Mouse (Mus musculus) c-Kit-positive CD71-negative TER-119-negative erythroid progenitor cells, embryonic 14.5 days (primary cell): ENCODE measurements around the gene Pdzd4.

ENCODE experiments used
- DNase-seq: peaks from one replicate; pipeline ENCODE4 v3.0.0-alpha.2; 2013; ENCODE audit warnings: low read depth

Pdzd4 gene

GRCm38 (mm10) chrX:73785666-73786065, 39.1 kb downstream of the Pdzd4 start:
- DNase-seq = no peak

DNA sequence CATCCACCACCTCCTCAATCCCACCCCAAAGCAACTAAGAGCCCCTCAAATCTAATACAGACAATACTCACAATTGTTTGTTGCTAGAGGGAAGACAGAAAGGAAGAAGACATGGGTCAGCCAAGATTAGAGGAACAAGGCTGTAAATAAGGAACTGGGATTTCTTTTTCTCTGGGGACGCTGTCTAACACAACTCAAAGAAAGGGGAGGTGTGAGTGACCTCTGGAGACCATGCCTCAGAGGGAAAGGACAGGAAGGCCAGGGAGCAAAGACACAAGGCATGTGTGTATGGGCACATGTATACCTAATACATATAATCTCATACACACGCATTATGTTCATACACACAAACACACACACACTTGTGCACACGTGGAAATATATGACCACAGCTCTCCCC, 42.5 kb downstream of the Pdzd4 start:
- no peak for DNase-seq

DNA sequence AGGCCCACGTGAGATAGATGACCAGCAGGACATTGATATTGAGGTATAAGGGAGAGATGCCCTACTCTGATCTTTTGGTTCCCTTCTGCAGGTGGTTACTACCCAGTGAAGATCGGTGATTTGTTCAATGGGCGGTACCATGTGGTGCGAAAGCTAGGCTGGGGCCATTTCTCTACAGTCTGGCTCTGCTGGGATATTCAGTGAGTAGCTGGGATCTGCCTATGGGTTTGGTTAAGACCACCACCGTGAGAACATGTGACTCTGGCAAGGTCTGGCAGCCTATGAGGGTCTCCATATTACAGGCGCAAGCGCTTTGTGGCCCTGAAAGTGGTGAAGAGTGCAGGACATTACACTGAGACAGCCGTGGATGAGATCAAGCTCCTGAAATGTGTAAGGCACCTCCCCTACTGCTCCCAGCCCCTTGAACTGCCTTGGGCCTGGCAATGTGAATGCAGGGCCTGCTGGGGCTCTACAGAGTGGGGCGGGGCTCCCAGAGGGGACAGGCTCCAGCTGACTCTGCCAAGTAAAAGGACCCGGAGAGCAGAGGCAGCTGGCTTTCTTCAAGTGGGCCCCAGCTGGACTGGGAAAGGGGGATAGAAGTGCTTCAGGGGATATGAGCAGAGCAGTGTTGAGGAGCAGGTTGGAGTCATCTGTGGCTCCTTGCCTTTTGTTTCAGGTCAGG, 49.8 kb downstream of the Pdzd4 start:
- no peak for DNase-seq

- DNase-seq = no peak
Observed at GRCm38 (mm10) chrX:73774168-73774760, 50.5 kb downstream of the Pdzd4 start, which contains the start of gene Srpk3. Srpk3 (plus strand) TSS chrX:73774405.

DNA sequence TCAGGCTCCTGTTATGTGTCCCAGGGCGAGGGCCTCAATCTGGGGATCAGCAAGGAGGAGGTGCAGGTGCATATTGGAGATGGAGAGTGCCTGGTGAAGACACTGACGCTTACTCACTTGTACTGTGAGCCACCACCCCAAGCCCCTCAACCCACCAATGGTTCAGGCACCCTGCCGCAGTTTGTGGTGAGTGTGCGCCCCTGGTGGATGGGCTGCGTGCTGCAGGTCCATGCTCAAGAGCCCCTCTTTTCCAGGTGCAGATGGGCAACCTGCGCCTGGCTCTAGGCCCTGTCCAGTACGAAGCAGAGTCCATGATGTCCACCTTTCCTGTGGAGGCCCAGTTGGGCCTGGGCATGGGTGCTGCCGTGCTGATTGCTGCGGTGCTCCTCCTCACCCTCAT, 57.5 kb downstream of the Pdzd4 start:
- DNase-seq = no peak

- no peak for DNase-seq
Observed at GRCm38 (mm10) chrX:73765311-73765710, 59.5 kb downstream of the Pdzd4 start.

DNA sequence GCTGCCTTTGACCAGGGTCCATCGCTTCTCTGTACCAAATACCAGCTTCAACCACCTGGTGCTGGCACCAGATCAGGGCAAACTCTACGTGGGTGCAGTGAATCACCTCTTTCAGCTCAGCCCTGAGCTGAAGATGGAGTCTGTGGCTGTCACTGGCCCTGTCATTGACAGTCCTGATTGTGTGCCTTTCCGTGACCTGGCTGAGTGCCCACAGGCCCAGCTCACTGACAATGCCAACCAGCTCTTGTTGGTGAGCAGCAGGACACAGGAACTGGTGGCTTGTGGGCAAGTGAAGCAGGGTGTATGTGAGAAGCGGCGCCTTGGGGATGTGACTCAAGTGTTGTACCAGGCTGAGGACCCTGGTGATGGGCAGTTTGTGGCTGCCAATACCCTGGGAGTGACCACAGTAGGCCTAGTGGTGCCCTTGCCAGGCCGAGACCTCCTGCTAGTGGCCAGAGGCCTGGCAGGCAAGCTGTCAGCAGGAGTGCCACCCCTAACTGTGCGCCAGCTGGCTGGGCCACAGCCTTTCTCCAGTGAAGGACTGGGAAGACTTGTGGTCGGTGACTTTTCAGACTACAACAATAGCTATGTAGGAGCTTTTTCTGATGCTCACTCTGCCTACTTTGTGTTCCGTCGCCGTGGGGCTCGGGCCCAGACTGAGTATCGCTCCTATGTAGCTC, 66.0 kb downstream of the Pdzd4 start:
- DNase-seq = no peak

GRCm38 (mm10) chrX:73756334-73757140, 68.2 kb downstream of the Pdzd4 start, which contains the start of gene Plxnb3:
Plxnb3 (plus strand) TSS chrX:73757090.
- DNase-seq = no peak

DNA sequence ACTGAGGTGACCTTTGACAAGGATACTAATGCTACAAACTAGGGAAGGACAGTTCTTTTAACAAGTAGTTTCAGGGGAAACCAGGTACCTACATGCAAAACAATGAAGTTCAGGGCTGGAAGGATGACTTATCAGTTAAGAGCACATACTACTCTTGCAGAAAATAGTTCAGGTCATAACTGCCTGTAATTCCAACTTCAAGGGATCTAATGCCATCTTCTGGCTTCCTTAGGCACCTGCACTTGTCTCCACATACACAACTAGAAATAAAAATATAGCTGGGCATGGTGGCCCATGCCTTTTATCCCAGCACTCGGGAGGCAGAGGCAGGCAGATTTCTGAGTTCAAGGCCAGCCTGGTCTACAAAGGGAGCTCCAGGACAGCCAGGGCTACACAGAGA, 75.8 kb downstream of the Pdzd4 start:
- no peak for DNase-seq

- no peak for DNase-seq
Observed at GRCm38 (mm10) chrX:73744774-73745481, 79.8 kb downstream of the Pdzd4 start.
